Mouse (Mus musculus) thymus, adult 2 months (tissue): ENCODE data around the gene Aspg.

Source experiments
- CTCF ChIP-seq: fragments of 200-500 bp; IDR thresholded peaks from 2 replicates; pipeline ENCODE4 v1.5.1; 2012; ENCODE audit warnings: mild to moderate bottlenecking, control low read depth, low read length, moderate library complexity, borderline replicate concordance; ENCODE audit not compliant: control insufficient read depth, poor library complexity, insufficient read depth; ENCODE audit errors: extremely low read depth
- POLR2A ChIP-seq: fragments of 200-500 bp; IDR thresholded peaks from 2 replicates; pipeline ENCODE4 v1.6.1; 2012; ENCODE audit warnings: mild to moderate bottlenecking, low read length, control low read depth, moderate library complexity; ENCODE audit not compliant: control insufficient read depth, poor library complexity, insufficient read depth; ENCODE audit errors: extremely low read depth

GRCm38 (mm10) chr12:112112235-112112634 lies 5.8 kb downstream of the Aspg start:
- TF ChIP-seq CTCF = no peak
- TF ChIP-seq POLR2A = no peak
